Mouse (Mus musculus) gastrocnemius, adult 2 months (tissue): ENCODE results near the gene Ssr1. TPM values are rescaled to one million over a fixed set of nuclear protein-coding genes. Genes with fewer than 3 reads are reported as not detected.
A peak's percentile ranks its signal among the peaks of the same experiment; 100 is the strongest.

Experiments used
- DNase-seq: peaks from one replicate; pipeline ENCODE4 v3.0.0; 2022
- H3K27ac ChIP-seq: fragments of 200-600 bp; 2 replicates; pipeline ENCODE4 v1.8.1; 2022; ENCODE audit warnings: mild to moderate bottlenecking
- H3K4me3 ChIP-seq: fragments of 200-600 bp; 2 replicates; pipeline ENCODE4 v1.8.1; 2022; ENCODE audit warnings: mild to moderate bottlenecking, moderate library complexity
- CTCF ChIP-seq: fragments of 200-600 bp; IDR thresholded peaks from 2 replicates; pipeline ENCODE4 v1.8.1; 2022; ENCODE audit warnings: antibody characterized with exemption, mild to moderate bottlenecking, moderate library complexity
- intact Hi-C: fragments of 180-260 bp; cut with DNase I; formaldehyde crosslinking; loops from one replicate; pipeline ENCODE4 v1.15.1; 2025
- total RNA-seq, 2 experiments: library from RNA; stranded (reverse); gene quantifications; 2 replicates each; pipeline ENCODE4 v1.2.3; 2021

Gene Ssr1
- total RNA-seq, 2 experiments from 2014 or later, result 66.3 to 72.4 TPM

- no peak overlapping the region for H3K27ac ChIP-seq
- no peak for TF ChIP-seq CTCF
- H3K4me3 ChIP-seq, result no peak overlapping the region
- no peak for DNase-seq
- intact Hi-C loops, result no loop called here
Observed at GRCm38 (mm10) chr13:38009721-38010408, 15.8 kb upstream of the Ssr1 start.

- H3K4me3 ChIP-seq, result no peak overlapping the region
- no peak for TF ChIP-seq CTCF
- intact Hi-C loops, result no loop called here
- H3K27ac ChIP-seq, result no peak overlapping the region
- no peak for DNase-seq
Observed at GRCm38 (mm10) chr13:38007972-38008371, 14.0 kb upstream of the Ssr1 start.

- intact Hi-C loops, result no loop called here
- H3K27ac ChIP-seq, result no peak overlapping the region
- H3K4me3 ChIP-seq, result no peak overlapping the region
- TF ChIP-seq CTCF, result peak; percentile 15
- DNase-seq, result no peak
Observed at GRCm38 (mm10) chr13:38002461-38002860, 8.4 kb upstream of the Ssr1 start.

- intact Hi-C loops, result loop anchor here (10.0 kb wide), 1 partner anchor 205 kb away; the partner anchor contains the start of gene Snrnp48
- no peak for TF ChIP-seq CTCF
Observed at GRCm38 (mm10) chr13:37999713-38000112, 5.7 kb upstream of the Ssr1 start.

GRCm38 (mm10) chr13:37994405-37994749, 360 bp upstream of the Ssr1 start:
- H3K27ac ChIP-seq, result peak overlapping the region; percentile 96

More at GRCm38 (mm10) chr13:37999713-38000112, 5.7 kb upstream of the Ssr1 start:
- no peak overlapping the region for H3K4me3 ChIP-seq
- DNase-seq, result no peak
- H3K27ac ChIP-seq, result no peak overlapping the region

GRCm38 (mm10) chr13:37993376-37993703, 677 bp downstream of the Ssr1 start:
- intact Hi-C loops, result loop anchor here (10.0 kb wide), 1 partner anchor 211 kb away; the partner anchor contains the start of gene Snrnp48
- TF ChIP-seq CTCF, result no peak
- no peak for DNase-seq
- Histone ChIP-seq H3K4me3 (peak overlapping the region; percentile 96), H3K27ac (peak overlapping the region; percentile 96)

More at GRCm38 (mm10) chr13:37994405-37994749, 360 bp upstream of the Ssr1 start:
- peak overlapping the region; percentile 96 for H3K4me3 ChIP-seq
- DNase-seq, result no peak
- intact Hi-C loops, result loop anchor here (2.0 to 10.0 kb wide), 2 partner anchors 42 to 210 kb away; partner anchors contain the start of genes Cage1, Riok1 and Snrnp48
- TF ChIP-seq CTCF, result no peak

GRCm38 (mm10) chr13:37992638-37993371, 1.2 kb downstream of the Ssr1 start:
- no peak for TF ChIP-seq CTCF
- DNase-seq, result no peak
- Histone ChIP-seq H3K27ac (peak overlapping the region; percentile 96), H3K4me3 (peak overlapping the region; percentile 96)
- intact Hi-C loops, result loop anchor here (10.0 kb wide), 1 partner anchor 212 kb away; the partner anchor contains the start of gene Snrnp48

GRCm38 (mm10) chr13:37989701-37990100, 4.3 kb downstream of the Ssr1 start:
- H3K4me3 ChIP-seq, result no peak overlapping the region
- no peak overlapping the region for H3K27ac ChIP-seq
- no peak for TF ChIP-seq CTCF
- intact Hi-C loops, result loop anchor here (10.0 kb wide), 1 partner anchor 215 kb away; the partner anchor contains the start of gene Snrnp48
- DNase-seq, result no peak

GRCm38 (mm10) chr13:37986166-37986565, 7.9 kb downstream of the Ssr1 start:
- TF ChIP-seq CTCF, result no peak
- intact Hi-C loops, result no loop called here
- no peak overlapping the region for H3K4me3 ChIP-seq
- no peak for DNase-seq
- no peak overlapping the region for H3K27ac ChIP-seq

- TF ChIP-seq CTCF, result no peak
- intact Hi-C loops, result no loop called here
- no peak overlapping the region for H3K27ac ChIP-seq
- DNase-seq, result no peak
- H3K4me3 ChIP-seq, result no peak overlapping the region
Observed at GRCm38 (mm10) chr13:37981063-37981462, 13.0 kb downstream of the Ssr1 start.

GRCm38 (mm10) chr13:37980346-37980745, 13.7 kb downstream of the Ssr1 start:
- no peak overlapping the region for H3K27ac ChIP-seq
- TF ChIP-seq CTCF, result no peak
- no peak for DNase-seq
- intact Hi-C loops, result no loop called here
- H3K4me3 ChIP-seq, result no peak overlapping the region

- DNase-seq, result no peak
- no peak for TF ChIP-seq CTCF
- intact Hi-C loops, result no loop called here
- Histone ChIP-seq H3K4me3 (no peak overlapping the region), H3K27ac (no peak overlapping the region)
Observed at GRCm38 (mm10) chr13:37979506-37979905, 14.5 kb downstream of the Ssr1 start.

GRCm38 (mm10) chr13:37974731-37975130, 19.3 kb downstream of the Ssr1 start:
- DNase-seq, result no peak
- Histone ChIP-seq H3K27ac (no peak overlapping the region), H3K4me3 (no peak overlapping the region)
- no peak for TF ChIP-seq CTCF
- intact Hi-C loops, result no loop called here

GRCm38 (mm10) chr13:37974036-37974435, 20.0 kb downstream of the Ssr1 start:
- no peak for TF ChIP-seq CTCF
- intact Hi-C loops, result no loop called here

More at GRCm38 (mm10) chr13:37974036-37974435, 20.0 kb downstream of the Ssr1 start:
- H3K4me3 ChIP-seq, result no peak overlapping the region
- no peak for DNase-seq
- no peak overlapping the region for H3K27ac ChIP-seq
